ENCODE assay signal across 20 mouse cellular contexts in genomic region chr16:22466381-22466780, GRCm38 (mm10). TPM values are rescaled to one million over a fixed set of nuclear protein-coding genes. Genes with fewer than 3 reads are reported as not detected.
DNase-seq lines count a peak whose midpoint lies in the region; ATAC-seq lines count a peak whose summit lies in the region.
"Had no signal": no experiment of that assay in that cellular context is flagged by ENCODE, and none has a peak within 500 bp of the region (broad histone marks: within the 10 kb centered on the region; RNA-seq: fewer than 3 reads in every experiment).

No protein-coding gene starts in this region.

- H3K4me2 ChIP-seq in embryonic facial prominence, embryonic 14.5 days (ENCODE audit: low read depth, low read length), result no peak overlapping the region
- no peak overlapping the region for H3K4me2 ChIP-seq in liver, embryonic 11.5 days
- no peak overlapping the region for H3K4me2 ChIP-seq in intestine, embryonic 15.5 days (replicated peaks)
- H3K4me2 ChIP-seq: forebrain, embryonic 15.5 days; kidney, embryonic 15.5 days; neural tube, embryonic 13.5 days had no signal

- H3K4me1 ChIP-seq in embryonic facial prominence, embryonic 14.5 days (ENCODE audit: control insufficient read depth, insufficient read depth, low read length), result 0 out of 2 replicates have a peak, but pooled peaks cover 7% of the 10 kb centered on the region
- 0 out of 2 replicates have a peak, but pooled peaks cover 2% of the 10 kb centered on the region for H3K4me1 ChIP-seq in embryonic facial prominence, embryonic 10.5 days
- H3K4me1 ChIP-seq in liver, embryonic 11.5 days (replicated peaks; ENCODE audit: control insufficient read depth, insufficient read depth, low read length), result no peaks in the 10 kb centered on the region
- no peaks in the 10 kb centered on the region for H3K4me1 ChIP-seq in intestine, embryonic 15.5 days (replicated peaks)
- H3K4me1 ChIP-seq: forebrain, embryonic 15.5 days; kidney, embryonic 15.5 days; neural tube, embryonic 13.5 days had no signal

- H3K4me3 ChIP-seq in embryonic facial prominence, embryonic 14.5 days (ENCODE audit: low read depth, low read length), result no peak overlapping the region
- no peak overlapping the region for H3K4me3 ChIP-seq in embryonic facial prominence, embryonic 10.5 days
- no peak overlapping the region for H3K4me3 ChIP-seq in liver, embryonic 11.5 days (ENCODE audit: low read depth, low read length)
- H3K4me3 ChIP-seq in intestine, embryonic 15.5 days (replicated peaks), result no peak overlapping the region
- H3K4me3 ChIP-seq: forebrain, embryonic 15.5 days; kidney, embryonic 15.5 days; megakaryocyte, embryonic 14.5 days; neural tube, embryonic 13.5 days had no signal

- DNase-seq in embryonic facial prominence, embryonic 14.5 days (ENCODE audit: low spot score), result peak; percentile 7
- no peak for DNase-seq in embryonic facial prominence, embryonic 10.5 days (ENCODE audit: low spot score)
- peak; percentile 53 for DNase-seq in A20 (ENCODE audit: low read depth, low spot score)
- peak; percentile 89 for DNase-seq in induced T-regulatory cell, adult 2 months (ENCODE audit: low read depth)
- DNase-seq in thymus, adult 18-20 months, result peak; percentile 42 to 70
- no peak for DNase-seq in cerebellum, postnatal 4 days (ENCODE audit: low spot score in 2 of 2)
- no peak for DNase-seq in liver, embryonic 11.5 days (ENCODE audit: low spot score)
- DNase-seq: adrenal gland, postnatal 25 days; cerebellum, adult 8-10 months; heart, postnatal 10 days; liver; lung, adult 2 months; retina, postnatal 1 day had no signal

- ATAC-seq in embryonic facial prominence, embryonic 14.5 days (ENCODE audit: low read depth), result no peak
- no peak for ATAC-seq in liver, embryonic 11.5 days (replicated peaks; ENCODE audit: low FRiP score)
- no peak for ATAC-seq in intestine, embryonic 15.5 days
- ATAC-seq: hindbrain, embryonic 16.5 days had no signal

- no peak overlapping the region for H3K27ac ChIP-seq in embryonic facial prominence, embryonic 14.5 days (replicated peaks; ENCODE audit: low read depth, low read length)
- no peak overlapping the region for H3K27ac ChIP-seq in embryonic facial prominence, embryonic 10.5 days (replicated peaks)
- H3K27ac ChIP-seq in liver, embryonic 11.5 days (ENCODE audit: low read depth, low read length), result no peak overlapping the region
- no peak overlapping the region for H3K27ac ChIP-seq in intestine, embryonic 15.5 days
- H3K27ac ChIP-seq: forebrain, embryonic 15.5 days; kidney, embryonic 15.5 days; neural tube, embryonic 13.5 days had no signal

- H3K36me3 ChIP-seq in embryonic facial prominence, embryonic 14.5 days (ENCODE audit: control insufficient read depth, insufficient read depth, low read length), result no peaks in the 10 kb centered on the region
- no peaks in the 10 kb centered on the region for H3K36me3 ChIP-seq in embryonic facial prominence, embryonic 10.5 days (replicated peaks)
- no peaks in the 10 kb centered on the region for H3K36me3 ChIP-seq in liver, embryonic 11.5 days (ENCODE audit: control insufficient read depth, insufficient read depth, low read length)
- H3K36me3 ChIP-seq in intestine, embryonic 15.5 days, result no peaks in the 10 kb centered on the region
- H3K36me3 ChIP-seq: forebrain, embryonic 15.5 days; G1E; kidney, embryonic 15.5 days; neural tube, embryonic 13.5 days had no signal

- no peaks in the 10 kb centered on the region for H3K27me3 ChIP-seq in embryonic facial prominence, embryonic 14.5 days (replicated peaks; ENCODE audit: control insufficient read depth, insufficient read depth, low read length)
- H3K27me3 ChIP-seq in embryonic facial prominence, embryonic 10.5 days (replicated peaks; ENCODE audit: low read depth, poor library complexity, severe bottlenecking), result no peaks in the 10 kb centered on the region
- H3K27me3 ChIP-seq in liver, embryonic 11.5 days (replicated peaks; ENCODE audit: control insufficient read depth, insufficient read depth, low read length), result no peaks in the 10 kb centered on the region
- no peaks in the 10 kb centered on the region for H3K27me3 ChIP-seq in intestine, embryonic 15.5 days (replicated peaks)
- H3K27me3 ChIP-seq: forebrain, embryonic 15.5 days; kidney, embryonic 15.5 days; megakaryocyte, embryonic 14.5 days; neural tube, embryonic 13.5 days had no signal

- WGBS in embryonic facial prominence, embryonic 14.5 days, result 51% methylated on average over 11 of the region's 11 CpGs
- WGBS in embryonic facial prominence, embryonic 10.5 days, result 76% methylated on average over 11 of the region's 11 CpGs
- WGBS in liver, embryonic 11.5 days, result 79% methylated on average over 11 of the region's 11 CpGs
- WGBS in intestine, embryonic 15.5 days, result 71% methylated on average over 11 of the region's 11 CpGs

- no peak overlapping the region for H3K9ac ChIP-seq in embryonic facial prominence, embryonic 14.5 days (ENCODE audit: low read depth, low read length)
- no peak overlapping the region for H3K9ac ChIP-seq in liver, embryonic 11.5 days (ENCODE audit: low read depth, low read length)
- no peak overlapping the region for H3K9ac ChIP-seq in intestine, embryonic 15.5 days
- H3K9ac ChIP-seq: forebrain, embryonic 15.5 days; kidney, embryonic 15.5 days; neural tube, embryonic 13.5 days had no signal

- no peaks in the 10 kb centered on the region for H3K9me3 ChIP-seq in embryonic facial prominence, embryonic 14.5 days (ENCODE audit: control insufficient read depth, low read length)
- no peaks in the 10 kb centered on the region for H3K9me3 ChIP-seq in embryonic facial prominence, embryonic 10.5 days
- no peaks in the 10 kb centered on the region for H3K9me3 ChIP-seq in liver, embryonic 11.5 days (ENCODE audit: control insufficient read depth, low read length)
- H3K9me3 ChIP-seq in intestine, embryonic 15.5 days, result no peaks in the 10 kb centered on the region
- H3K9me3 ChIP-seq: forebrain, embryonic 15.5 days; G1E; kidney, embryonic 15.5 days; megakaryocyte, embryonic 14.5 days; neural tube, embryonic 13.5 days had no signal

RNA-seq across cellular contexts. Expression of gene Etv5, which starts 26.9 kb away (rescaled TPM):
- polyA plus RNA-seq in embryonic facial prominence, embryonic 14.5 days (2014; fragmentation: Nextera tagmentation; extraction: Ambion mirVana), result 37.5 and 43.4 TPM in 2 replicates
- polyA plus RNA-seq in embryonic facial prominence, embryonic 10.5 days (2016; fragmentation: Nextera tagmentation; extraction: Ambion mirVana), result 56.2 and 56.7 TPM in 2 replicates
- 16.1 TPM in 2 replicates for polyA plus RNA-seq in liver, embryonic 11.5 days (2014; fragmentation: Nextera tagmentation; extraction: Ambion mirVana)
- polyA plus RNA-seq in intestine, embryonic 15.5 days (2015; fragmentation: Nextera tagmentation; extraction: Ambion mirVana), result 11.2 and 11.4 TPM in 2 replicates

Comparison
In these comparisons a context has a peak if more than half of its experiments do, and no peak if none do; other contexts are left out.
1. DNase-seq: peak in embryonic facial prominence, embryonic 14.5 days (single experiment), A20 (single experiment), induced T-regulatory cell, adult 2 months (single experiment) and thymus, adult 18-20 months (2 of 2); none in embryonic facial prominence, embryonic 10.5 days (single experiment), cerebellum, postnatal 4 days (0 of 2) and liver, embryonic 11.5 days (single experiment).